Mouse (Mus musculus): ENCODE measurements around the gene Pbld1. TPM values are rescaled to one million over a fixed set of nuclear protein-coding genes. Genes with fewer than 3 reads are reported as not detected.

The Pbld1 gene
- polyA plus RNA-seq, 1 experiment from 2014 or later, result 0.77 TPM

DNA sequence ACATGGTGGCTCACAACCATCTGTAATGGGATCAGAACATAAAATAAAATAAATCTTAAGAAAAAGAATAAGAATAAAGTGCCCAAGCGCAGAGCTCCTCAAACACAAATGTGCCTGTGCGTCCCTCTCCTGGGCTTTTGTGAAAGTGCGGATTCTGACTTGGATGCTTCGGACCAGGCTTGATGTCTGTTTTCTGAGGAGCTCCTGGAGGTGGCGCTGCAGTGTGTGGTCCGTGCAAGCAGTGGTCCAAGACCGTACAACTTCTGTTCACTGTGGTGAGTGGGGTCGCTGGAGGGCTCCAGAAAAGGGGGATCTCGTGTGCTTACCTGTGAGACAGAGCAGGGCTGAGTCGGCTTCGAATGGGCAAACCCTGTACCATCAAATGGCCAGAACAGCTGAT is 65.4 kb downstream of the Pbld1 start:
- H3K9ac ChIP-seq, result no peak overlapping the region
- no peaks in the 10 kb centered on the region for H3K36me3 ChIP-seq
- H3K4me3 ChIP-seq, result no peak overlapping the region
- H3K4me2 ChIP-seq, result no peak overlapping the region
- no peak for ATAC-seq (ENCODE audit: borderline replicate concordance, extremely low read depth, low FRiP score, low TSS enrichment)
- H3K27ac ChIP-seq, result no peak overlapping the region
- H3K9me3 ChIP-seq, result no peaks in the 10 kb centered on the region
- no peaks in the 10 kb centered on the region for H3K4me1 ChIP-seq
- no peaks in the 10 kb centered on the region for H3K27me3 ChIP-seq
- 34% methylated on average over 11 of the region's 11 CpGs for WGBS

DNA sequence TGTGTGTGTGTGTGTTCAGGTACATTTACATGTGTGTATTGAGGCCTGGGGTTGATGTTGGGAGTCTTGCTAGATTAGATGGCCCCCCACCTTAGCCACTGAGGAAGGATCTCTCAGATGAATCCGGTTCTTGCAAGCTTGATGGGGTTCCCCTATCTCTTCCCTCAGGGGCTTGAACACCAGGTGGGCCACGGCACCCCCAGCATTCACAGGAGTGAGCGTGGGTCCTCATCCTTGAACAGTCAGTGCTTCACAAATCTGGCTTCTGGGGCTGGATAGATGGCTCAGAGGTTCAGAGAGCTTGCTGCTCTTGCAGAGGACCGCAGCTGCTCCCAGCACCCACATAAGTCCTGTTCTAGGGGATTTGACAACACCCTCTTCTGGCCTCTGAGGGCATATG is 66.2 kb downstream of the Pbld1 start:
- no peak overlapping the region for H3K4me3 ChIP-seq
- H3K27me3 ChIP-seq, result no peaks in the 10 kb centered on the region
- no peak for ATAC-seq (ENCODE audit: borderline replicate concordance, extremely low read depth, low FRiP score, low TSS enrichment)
- H3K36me3 ChIP-seq, result no peaks in the 10 kb centered on the region
- H3K9ac ChIP-seq, result no peak overlapping the region
- H3K4me2 ChIP-seq, result no peak overlapping the region
- no peaks in the 10 kb centered on the region for H3K9me3 ChIP-seq
- H3K27ac ChIP-seq, result no peak overlapping the region
- WGBS, result 87% methylated on average over 4 of the region's 4 CpGs
- no peaks in the 10 kb centered on the region for H3K4me1 ChIP-seq

DNA sequence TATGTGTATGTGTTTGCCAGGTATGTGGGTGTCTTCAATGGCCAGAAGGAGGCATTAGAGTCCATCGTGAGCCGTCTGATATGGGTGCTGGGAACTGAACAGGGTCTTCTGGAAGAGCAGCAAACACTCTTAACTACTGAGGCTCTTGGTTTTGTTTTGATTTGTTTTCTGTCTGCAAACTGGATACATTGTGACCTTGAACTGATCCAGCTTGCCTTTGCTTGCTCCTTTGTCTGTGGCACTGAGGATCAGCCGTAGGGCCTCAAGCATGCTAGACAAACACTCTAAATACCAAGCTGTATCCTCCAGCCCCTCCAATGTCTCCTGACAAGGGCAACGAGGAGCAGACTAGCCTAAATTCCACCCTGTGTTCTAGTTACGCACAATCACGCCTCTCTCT is 67.2 kb downstream of the Pbld1 start:
- Histone ChIP-seq H3K4me3 (no peak overlapping the region), H3K4me2 (no peak overlapping the region), H3K4me1 (no peaks in the 10 kb centered on the region), H3K36me3 (no peaks in the 10 kb centered on the region), H3K27me3 (no peaks in the 10 kb centered on the region), H3K27ac (no peak overlapping the region), H3K9me3 (no peaks in the 10 kb centered on the region), H3K9ac (no peak overlapping the region)
- 80% methylated on average over 6 of the region's 6 CpGs for WGBS
- ATAC-seq (ENCODE audit: borderline replicate concordance, extremely low read depth, low FRiP score, low TSS enrichment), result no peak

Other genes with a start within 250 kb of the Pbld1 start
- gene Tet1, start 151.2 kb upstream of the Pbld1 start, polyA plus RNA-seq (2015; fragmentation: Nextera tagmentation; extraction: Ambion mirVana), result 27.7 and 28.5 TPM in 2 replicates
- 14.8 and 15.7 TPM in 2 replicates for gene Slc25a16, start 139.5 kb upstream of the Pbld1 start, polyA plus RNA-seq (2015; fragmentation: Nextera tagmentation; extraction: Ambion mirVana)
- 17.4 and 17.9 TPM in 2 replicates for gene Dna2, start 113.1 kb upstream of the Pbld1 start, polyA plus RNA-seq (2015; fragmentation: Nextera tagmentation; extraction: Ambion mirVana)
- gene Rufy2, start 79.9 kb upstream of the Pbld1 start, polyA plus RNA-seq (2015; fragmentation: Nextera tagmentation; extraction: Ambion mirVana), result 19.1 and 21.9 TPM in 2 replicates
- gene Hnrnph3, start 35.9 kb upstream of the Pbld1 start, polyA plus RNA-seq (2015; fragmentation: Nextera tagmentation; extraction: Ambion mirVana), result 111 and 114 TPM in 2 replicates
- gene Pbld2, start 35.8 kb upstream of the Pbld1 start, polyA plus RNA-seq (2015; fragmentation: Nextera tagmentation; extraction: Ambion mirVana), result 1.1 and 1.5 TPM in 2 replicates
- not detected in 2 replicates for gene Atoh7, start 39.5 kb downstream of the Pbld1 start, polyA plus RNA-seq (2015; fragmentation: Nextera tagmentation; extraction: Ambion mirVana)
- 0.24 and 0.56 TPM in 2 replicates for gene Mypn, start 143.8 kb downstream of the Pbld1 start, polyA plus RNA-seq (2015; fragmentation: Nextera tagmentation; extraction: Ambion mirVana)
- gene Herc4, start 183.6 kb downstream of the Pbld1 start, polyA plus RNA-seq (2015; fragmentation: Nextera tagmentation; extraction: Ambion mirVana), result 38.2 and 39.0 TPM in 2 replicates

Measured in lung, embryonic 15.5 days (tissue).